Mouse (Mus musculus): Measurements from ENCODE around the gene Zranb2. TPM values are rescaled to one million over a fixed set of nuclear protein-coding genes. Genes with fewer than 3 reads are reported as not detected.

Zranb2 gene
- polyA plus RNA-seq, 1 experiment = 16.0 TPM

- no peak overlapping the region for H3K27ac ChIP-seq (ENCODE audit: control insufficient read depth, insufficient read depth, low read depth, low read length)
- TF ChIP-seq CTCF (IDR thresholded peaks at IDR 0.05; ENCODE audit: control insufficient read depth, insufficient read depth, insufficient replicate concordance, low read depth, low read length) (no peak), POLR2A (IDR thresholded peaks at IDR 0.05; ENCODE audit: control insufficient read depth, low read depth, low read length) (no peak)
- H3K27me3 ChIP-seq (ENCODE audit: control insufficient read depth, insufficient read depth, low read length) = no peaks in the 10 kb centered on the region
- no peak overlapping the region for H3K4me3 ChIP-seq (ENCODE audit: control insufficient read depth, low read depth, low read length)
- no peaks in the 10 kb centered on the region for H3K4me1 ChIP-seq (ENCODE audit: control insufficient read depth, insufficient read depth, low read length)
- H3K36me3 ChIP-seq (ENCODE audit: control insufficient read depth, insufficient read depth, low read length) = no peaks in the 10 kb centered on the region
Measured at GRCm38 (mm10) chr3:157578469-157579170, 44.7 kb downstream of the Zranb2 start.

- Histone ChIP-seq H3K4me3 (ENCODE audit: control insufficient read depth, low read depth, low read length) (no peak overlapping the region), H3K27me3 (ENCODE audit: control insufficient read depth, insufficient read depth, low read length) (no peaks in the 10 kb centered on the region), H3K4me1 (ENCODE audit: control insufficient read depth, insufficient read depth, low read length) (no peaks in the 10 kb centered on the region), H3K27ac (ENCODE audit: control insufficient read depth, insufficient read depth, low read depth, low read length) (no peak overlapping the region), H3K36me3 (ENCODE audit: control insufficient read depth, insufficient read depth, low read length) (no peaks in the 10 kb centered on the region)
- TF ChIP-seq POLR2A (IDR thresholded peaks at IDR 0.05; ENCODE audit: control insufficient read depth, low read depth, low read length) (no peak), CTCF (IDR thresholded peaks at IDR 0.05; ENCODE audit: control insufficient read depth, insufficient read depth, insufficient replicate concordance, low read depth, low read length) (no peak)
Measured at GRCm38 (mm10) chr3:157579376-157579775, 45.4 kb downstream of the Zranb2 start.

GRCm38 (mm10) chr3:157580299-157580698, 46.3 kb downstream of the Zranb2 start:
- no peaks in the 10 kb centered on the region for H3K4me1 ChIP-seq (ENCODE audit: control insufficient read depth, insufficient read depth, low read length)
- H3K4me3 ChIP-seq (ENCODE audit: control insufficient read depth, low read depth, low read length) = no peak overlapping the region
- H3K36me3 ChIP-seq (ENCODE audit: control insufficient read depth, insufficient read depth, low read length) = no peaks in the 10 kb centered on the region
- H3K27ac ChIP-seq (ENCODE audit: control insufficient read depth, insufficient read depth, low read depth, low read length) = no peak overlapping the region
- no peak for TF ChIP-seq POLR2A (IDR thresholded peaks at IDR 0.05; ENCODE audit: control insufficient read depth, low read depth, low read length)
- TF ChIP-seq CTCF (IDR thresholded peaks at IDR 0.05; ENCODE audit: control insufficient read depth, insufficient read depth, insufficient replicate concordance, low read depth, low read length) = no peak
- no peaks in the 10 kb centered on the region for H3K27me3 ChIP-seq (ENCODE audit: control insufficient read depth, insufficient read depth, low read length)

- Histone ChIP-seq H3K36me3 (ENCODE audit: control insufficient read depth, insufficient read depth, low read length) (no peaks in the 10 kb centered on the region), H3K4me3 (ENCODE audit: control insufficient read depth, low read depth, low read length) (no peak overlapping the region), H3K27ac (ENCODE audit: control insufficient read depth, insufficient read depth, low read depth, low read length) (no peak overlapping the region), H3K4me1 (ENCODE audit: control insufficient read depth, insufficient read depth, low read length) (no peaks in the 10 kb centered on the region), H3K27me3 (ENCODE audit: control insufficient read depth, insufficient read depth, low read length) (no peaks in the 10 kb centered on the region)
- no peak for TF ChIP-seq POLR2A (IDR thresholded peaks at IDR 0.05; ENCODE audit: control insufficient read depth, low read depth, low read length)
- no peak for TF ChIP-seq CTCF (IDR thresholded peaks at IDR 0.05; ENCODE audit: control insufficient read depth, insufficient read depth, insufficient replicate concordance, low read depth, low read length)
Measured at GRCm38 (mm10) chr3:157581755-157582154, 47.8 kb downstream of the Zranb2 start.

GRCm38 (mm10) chr3:157582626-157583405, 48.9 kb downstream of the Zranb2 start:
- Histone ChIP-seq H3K4me3 (ENCODE audit: control insufficient read depth, low read depth, low read length) (no peak overlapping the region), H3K4me1 (ENCODE audit: control insufficient read depth, insufficient read depth, low read length) (no peaks in the 10 kb centered on the region), H3K36me3 (ENCODE audit: control insufficient read depth, insufficient read depth, low read length) (no peaks in the 10 kb centered on the region), H3K27ac (ENCODE audit: control insufficient read depth, insufficient read depth, low read depth, low read length) (no peak overlapping the region), H3K27me3 (ENCODE audit: control insufficient read depth, insufficient read depth, low read length) (no peaks in the 10 kb centered on the region)
- TF ChIP-seq CTCF (IDR thresholded peaks at IDR 0.05; ENCODE audit: control insufficient read depth, insufficient read depth, insufficient replicate concordance, low read depth, low read length) = no peak
- no peak for TF ChIP-seq POLR2A (IDR thresholded peaks at IDR 0.05; ENCODE audit: control insufficient read depth, low read depth, low read length)

GRCm38 (mm10) chr3:157597837-157598379, 63.9 kb downstream of the Zranb2 start:
- H3K4me1 ChIP-seq (ENCODE audit: control insufficient read depth, insufficient read depth, low read length) = no peaks in the 10 kb centered on the region
- H3K4me3 ChIP-seq (ENCODE audit: control insufficient read depth, low read depth, low read length) = no peak overlapping the region
- H3K27ac ChIP-seq (ENCODE audit: control insufficient read depth, insufficient read depth, low read depth, low read length) = no peak overlapping the region
- TF ChIP-seq POLR2A (IDR thresholded peaks at IDR 0.05; ENCODE audit: control insufficient read depth, low read depth, low read length) (no peak), CTCF (IDR thresholded peaks at IDR 0.05; ENCODE audit: control insufficient read depth, insufficient read depth, insufficient replicate concordance, low read depth, low read length) (no peak)
- no peaks in the 10 kb centered on the region for H3K36me3 ChIP-seq (ENCODE audit: control insufficient read depth, insufficient read depth, low read length)
- H3K27me3 ChIP-seq (ENCODE audit: control insufficient read depth, insufficient read depth, low read length) = no peaks in the 10 kb centered on the region

Other genes with a start within 250 kb of the Zranb2 start
- gene Ptger3, start 32.7 kb downstream of the Zranb2 start, polyA plus RNA-seq (2012; rRNA removed) = 0.17 TPM in 1 of 2 replicates, not detected in the other